Mouse (Mus musculus) bone marrow, adult 2 months (tissue): ENCODE measurements around the gene Fau. TPM values are rescaled to one million over a fixed set of nuclear protein-coding genes. Genes with fewer than 3 reads are reported as not detected.

Experiments
- H3K27ac ChIP-seq: fragments of 200-500 bp; 2 replicates; pipeline ENCODE4 v1.5.1; 2012; ENCODE audit warnings: low read depth, mild to moderate bottlenecking, control low read depth, inconsistent platforms, low read length; ENCODE audit not compliant: control insufficient read depth, poor library complexity, insufficient read depth
- H3K4me1 ChIP-seq: fragments of 200-500 bp; 2 replicates; pipeline ENCODE4 v1.6.1; 2011; ENCODE audit warnings: low read length; ENCODE audit not compliant: control insufficient read depth, insufficient read depth
- H3K4me3 ChIP-seq: fragments of 200-500 bp; replicated peaks from 2 replicates; pipeline ENCODE3; 2011; ENCODE audit warnings: mild to moderate bottlenecking, low read depth, low read length, control low read depth; ENCODE audit not compliant: control insufficient read depth
- CTCF ChIP-seq: fragments of 200-500 bp; IDR thresholded peaks from 2 replicates; pipeline ENCODE4 v1.5.1; 2011; ENCODE audit warnings: low read length, control low read depth; ENCODE audit not compliant: control insufficient read depth, insufficient read depth
- POLR2A ChIP-seq: fragments of 200-500 bp; IDR thresholded peaks from 2 replicates; pipeline ENCODE4 v1.6.1; 2011; ENCODE audit warnings: low read depth, mild to moderate bottlenecking, control low read depth, low read length, borderline replicate concordance; ENCODE audit not compliant: control insufficient read depth
- WGBS: fragments of 180-500 bp; shearing (Covaris S2); methylation state at CpG from one replicate; pipeline ENCODE4 v1.1.7; 2018; 5-methylcytosine and 5-hydroxymethylcytosine counted together
- polyA plus RNA-seq: library from polyadenylated mRNA; stranded (reverse); fragments of >200 nt; gene quantifications from 2 replicates; pipeline ENCODE4 v1.2.4, GENCODE M21; 2011; ENCODE audit warnings: low replicate concordance; ENCODE audit not compliant: missing spikeins, insufficient read depth, insufficient read length

Fau gene
- polyA plus RNA-seq, result 2,232 and 4,155 TPM in 2 replicates

DNA sequence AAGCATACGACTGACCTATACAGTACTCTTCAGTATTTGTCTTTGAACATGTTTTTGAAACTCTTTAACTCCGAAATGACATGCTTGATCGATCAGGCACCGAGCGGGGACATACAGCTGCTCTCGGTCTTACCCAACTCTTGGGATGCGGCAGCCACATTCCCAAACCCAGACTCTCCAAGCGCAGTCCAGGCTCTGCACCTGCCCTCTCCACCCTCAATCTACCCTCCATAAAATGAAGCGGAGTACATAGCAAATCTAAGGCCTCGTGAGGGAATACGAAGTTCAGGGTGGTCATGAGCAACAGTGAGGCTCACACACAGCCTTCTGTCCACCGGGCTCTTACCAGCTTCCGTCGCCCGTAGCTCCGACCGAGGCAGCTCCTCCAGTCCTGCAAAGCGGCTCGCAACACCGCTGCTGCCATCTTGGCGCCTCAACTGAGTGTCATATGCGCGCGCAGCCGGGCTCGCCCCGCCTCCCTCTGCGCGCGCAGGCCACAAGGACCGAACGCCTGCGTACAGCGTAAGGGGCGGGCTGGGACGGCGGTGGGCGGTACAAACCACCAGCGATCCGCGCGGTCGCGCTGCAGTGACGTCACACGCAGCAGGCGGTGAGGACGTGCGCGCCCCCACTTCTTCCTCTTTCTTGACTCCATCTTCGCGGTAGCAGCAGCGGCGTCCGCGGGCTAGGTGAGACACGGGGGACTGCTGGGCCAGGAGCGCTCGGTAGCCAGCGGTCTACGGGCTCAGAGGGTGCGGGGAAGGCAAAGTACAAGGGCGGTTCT is at the start of gene Fau, which contains the start of gene Mrpl49:
TSS of gene Fau (plus strand) at position 532 of the 784 bp plus-strand sequence.
TSS of gene Mrpl49 (minus strand) at position 473 of the 784 bp plus-strand sequence.
- under 1% methylated on average over 63 of the region's 63 CpGs for WGBS
- H3K4me3 ChIP-seq, result peak within 1 kb of the TSS; percentile 97
- H3K27ac ChIP-seq, result peak within 1 kb of the TSS; percentile 93
- peak; percentile 90 for TF ChIP-seq POLR2A
- TF ChIP-seq CTCF, result no peak
- H3K4me1 ChIP-seq, result peaks cover 2% of the 10 kb centered on the region

GRCm38 (mm10) chr19:6009137-6009536 is 48.5 kb upstream of the Fau start:
- WGBS, result 97% methylated on average over 8 of the region's 8 CpGs

DNA sequence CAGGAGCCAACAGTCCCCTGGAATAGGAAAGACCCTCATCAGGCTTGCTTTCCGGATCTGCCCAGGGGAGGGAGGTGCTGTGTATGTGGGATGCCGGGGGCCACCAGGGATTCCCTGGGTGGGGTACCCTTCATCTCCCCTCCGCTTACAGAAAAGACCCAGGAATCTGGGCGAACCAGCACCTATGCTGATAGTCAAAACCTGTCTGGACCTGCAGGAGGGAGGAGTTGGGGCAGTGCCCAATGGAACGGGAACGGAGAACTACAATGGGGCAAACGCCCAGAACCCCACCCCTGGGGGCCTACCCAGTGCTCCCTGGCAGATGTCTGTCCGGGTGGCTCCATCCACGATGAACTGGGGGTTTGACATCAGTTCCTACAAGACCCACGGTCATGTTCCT is 44.0 kb upstream of the Fau start:
- peaks cover 1% of the 10 kb centered on the region; the same call in 1 of the 2 replicates for H3K4me1 ChIP-seq
- peak overlapping the region; percentile 91 for H3K4me3 ChIP-seq
- WGBS, result 89% methylated on average over 10 of the region's 10 CpGs
- no peak overlapping the region for H3K27ac ChIP-seq
- no peak for TF ChIP-seq CTCF
- TF ChIP-seq POLR2A, result no peak

More at GRCm38 (mm10) chr19:6009137-6009536, 48.5 kb upstream of the Fau start:
- Histone ChIP-seq H3K27ac (no peak overlapping the region), H3K4me1 (no peaks in the 10 kb centered on the region; the same call in 1 of the 2 replicates), H3K4me3 (no peak overlapping the region)
- TF ChIP-seq CTCF (no peak), POLR2A (no peak)

- 3% methylated on average over 18 of the region's 18 CpGs for WGBS
- peak overlapping the region; percentile 86 for H3K27ac ChIP-seq
- peaks cover 1% of the 10 kb centered on the region; the same call in 1 of the 2 replicates for H3K4me1 ChIP-seq
- H3K4me3 ChIP-seq, result peak overlapping the region; percentile 91
- no peak for TF ChIP-seq CTCF
- TF ChIP-seq POLR2A, result peak; percentile 82; the same call in 1 of the 2 replicates
Measured at GRCm38 (mm10) chr19:6014991-6015510, 42.6 kb upstream of the Fau start.

DNA sequence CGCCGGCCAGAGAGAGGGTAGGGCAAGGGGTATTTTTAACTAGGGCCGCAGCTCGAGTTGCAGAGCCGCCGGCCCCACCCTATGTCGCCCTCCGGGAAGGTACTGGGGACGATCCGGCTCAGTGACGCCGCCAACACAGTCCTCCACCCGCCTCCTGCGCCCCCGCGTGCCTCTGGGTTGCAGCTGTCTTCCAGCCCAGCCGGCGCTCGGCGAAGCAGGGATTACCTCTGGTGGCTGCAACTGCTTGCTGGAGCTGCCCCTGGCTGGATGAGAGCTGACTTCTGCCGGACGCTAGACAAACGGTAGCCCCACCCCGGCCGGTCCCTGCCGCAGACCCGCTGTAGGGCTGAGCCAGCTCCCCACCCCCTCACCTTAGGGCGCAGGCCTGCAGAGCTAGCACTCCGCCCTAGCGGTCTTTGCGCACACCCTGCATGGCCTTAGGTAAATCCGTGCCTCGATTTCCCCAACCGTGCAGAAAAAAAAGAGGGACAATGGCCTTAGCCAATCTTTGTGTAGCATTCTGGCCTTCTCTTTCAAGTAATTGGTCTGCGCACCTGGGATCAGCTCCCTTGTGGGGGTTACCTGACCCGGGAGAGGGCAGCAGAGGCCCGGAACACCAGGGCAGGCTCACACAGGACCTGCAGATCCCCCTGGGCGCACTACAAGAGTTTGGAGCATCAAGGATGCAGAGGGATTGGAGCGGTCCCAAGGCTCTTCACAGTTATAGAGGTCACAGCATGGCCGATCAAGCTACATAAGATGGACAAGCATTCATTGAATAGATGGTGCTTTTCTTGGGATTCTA is 41.9 kb upstream of the Fau start, which contains the start of gene Capn1:
TSS of gene Capn1 (minus strand) at position 387 of the 805 bp plus-strand sequence.
- H3K4me1 ChIP-seq, result peaks cover 1% of the 10 kb centered on the region; the same call in 1 of the 2 replicates
- WGBS, result 6% methylated on average over 40 of the region's 40 CpGs

DNA sequence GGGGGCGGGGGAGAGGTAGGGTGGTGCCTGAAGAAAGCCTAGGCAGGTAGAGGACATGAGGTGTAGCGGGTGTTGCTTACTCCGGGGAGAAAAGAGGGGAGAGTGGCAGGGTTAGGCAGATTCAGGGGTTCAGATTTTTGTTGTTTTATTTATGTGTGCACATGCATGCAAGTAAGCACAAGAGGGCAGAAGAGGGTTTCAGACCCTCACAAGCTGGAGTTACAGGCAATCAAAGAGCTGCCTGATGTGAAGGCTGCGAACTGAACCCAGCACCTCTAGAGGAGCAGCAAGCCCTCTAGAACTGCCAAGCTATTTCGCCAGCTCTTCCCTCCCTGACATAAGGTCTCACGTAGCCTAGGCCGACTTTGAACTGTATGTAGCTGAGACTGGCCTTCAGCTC is 41.1 kb upstream of the Fau start:
- Histone ChIP-seq H3K27ac (no peak overlapping the region), H3K4me1 (peaks cover 2% of the 10 kb centered on the region; the same call in 1 of the 2 replicates), H3K4me3 (no peak overlapping the region)
- WGBS, result 73% methylated on average over 7 of the region's 7 CpGs
- no peak for TF ChIP-seq POLR2A
- no peak for TF ChIP-seq CTCF

More for the DNA sequence above, 41.9 kb upstream of the Fau start, which contains the start of gene Capn1:
- peak within 1 kb of the TSS; percentile 86 for H3K27ac ChIP-seq
- H3K4me3 ChIP-seq, result peak within 1 kb of the TSS; percentile 91
- TF ChIP-seq CTCF (no peak), POLR2A (peak; percentile 45; the same call in 1 of the 2 replicates)

- Histone ChIP-seq H3K4me3 (no peak overlapping the region), H3K4me1 (peaks cover 4% of the 10 kb centered on the region; the same call in 1 of the 2 replicates), H3K27ac (no peak overlapping the region)
- 19% methylated on average over 15 of the region's 15 CpGs for WGBS
- TF ChIP-seq CTCF (peak; percentile 96), POLR2A (no peak)
Measured at GRCm38 (mm10) chr19:6018142-6019089, 39.2 kb upstream of the Fau start.
